Mouse (Mus musculus) hindbrain, postnatal 0 days (tissue): ENCODE results near the gene Rras. TPM values are rescaled to one million over a fixed set of nuclear protein-coding genes. Genes with fewer than 3 reads are reported as not detected.

Experiments used
- ATAC-seq: fragments of 200-750 bp; cut with Nextera tagmentation; 2 replicates; pipeline ENCODE4 v1.8.0; 2017; ENCODE audit warnings: mild to moderate bottlenecking, moderate TSS enrichment, moderate library complexity
- DNase-seq: peaks from one replicate; pipeline ENCODE4 v3.0.0-alpha.2; 2015; ENCODE audit warnings: low spot score
- H3K27ac ChIP-seq: fragments of 300-500 bp; sonication (generic); 2 replicates; pipeline ENCODE4 v1.5.1; 2014; ENCODE audit warnings: mild to moderate bottlenecking
- H3K27me3 ChIP-seq: fragments of 300-500 bp; sonication (generic); 2 replicates; pipeline ENCODE4 v1.6.1; 2014; ENCODE audit warnings: low read length, mixed read lengths; ENCODE audit not compliant: insufficient read depth
- H3K36me3 ChIP-seq: fragments of 300-500 bp; sonication (generic); 2 replicates; pipeline ENCODE4 v1.6.1; 2014; ENCODE audit warnings: low read length, mixed read lengths; ENCODE audit not compliant: insufficient read depth
- H3K4me1 ChIP-seq: fragments of 300-500 bp; sonication (generic); 2 replicates; pipeline ENCODE4 v1.6.1; 2014; ENCODE audit warnings: antibody characterized with exemption, low read length, mixed read lengths; ENCODE audit not compliant: insufficient read depth
- H3K4me2 ChIP-seq: fragments of 300-500 bp; sonication (generic); 2 replicates; pipeline ENCODE4 v1.6.1; 2014; ENCODE audit warnings: low read depth, mild to moderate bottlenecking, low read length, moderate library complexity, mixed read lengths
- H3K4me3 ChIP-seq: fragments of 300-500 bp; sonication (generic); 2 replicates; pipeline ENCODE4 v1.5.1; 2014; ENCODE audit warnings: low read length
- H3K9ac ChIP-seq: fragments of 300-500 bp; sonication (generic); replicated peaks from 2 replicates; pipeline ENCODE4 v1.6.1; 2014; ENCODE audit warnings: mild to moderate bottlenecking, low read length, moderate library complexity, mixed read lengths
- H3K9me3 ChIP-seq: fragments of 300-500 bp; sonication (generic); 2 replicates; pipeline ENCODE4 v1.6.1; 2016; ENCODE audit warnings: low read length, mixed read lengths
- CTCF ChIP-seq: IDR thresholded peaks from 2 replicates; pipeline ENCODE4 v1.5.1; 2016; ENCODE audit warnings: antibody characterized with exemption, control low read depth, low read depth
- WGBS: fragments of 180-500 bp; shearing (Covaris S2); extraction: QIAGEN DNeasy Blood & Tissue Kit; methylation state at CpG from one replicate; pipeline ENCODE4 v1.1.7; 2014; 5-methylcytosine and 5-hydroxymethylcytosine counted together
- polyA plus RNA-seq: library from polyadenylated mRNA; unstranded; fragments of >200 nt; fragmentation: Nextera tagmentation; extraction: Ambion mirVana; gene quantifications from 2 replicates; pipeline ENCODE4 v1.2.1, GENCODE M21; 2015
- total RNA-seq: library from RNA; depleted of rRNA; stranded (reverse); fragments of >200 nt; gene quantifications from 2 replicates; pipeline ENCODE4 v1.2.3, GENCODE M21; 2014

The Rras gene
- total and polyA plus RNA-seq, 2 experiments from 2014 or later, result 16.9 to 18.6 TPM

DNA sequence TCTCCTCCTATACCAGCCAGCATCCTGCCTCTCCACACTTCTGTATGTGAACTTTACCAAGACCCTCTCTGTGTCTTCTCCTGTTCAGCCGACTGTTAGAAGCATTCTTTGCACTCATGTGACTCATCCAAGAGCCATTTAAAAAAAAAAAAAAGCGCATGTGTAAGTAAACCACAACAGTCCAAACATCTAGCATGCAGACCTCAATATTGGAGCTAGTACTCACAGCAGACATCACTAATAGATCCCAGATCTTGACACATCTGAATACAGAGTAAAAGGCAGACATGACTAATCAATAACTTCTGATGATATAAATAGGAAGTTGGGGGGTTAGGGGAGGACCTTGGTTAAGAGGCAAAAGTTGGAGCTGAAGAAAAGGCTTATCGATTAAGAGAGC lies 17.9 kb downstream of the Rras start:
- Histone ChIP-seq H3K9ac (no peak overlapping the region), H3K4me1 (no peaks in the 10 kb centered on the region), H3K36me3 (peaks cover 76% of the 10 kb centered on the region), H3K27me3 (no peaks in the 10 kb centered on the region), H3K4me2 (no peak overlapping the region), H3K9me3 (no peaks in the 10 kb centered on the region), H3K27ac (no peak overlapping the region), H3K4me3 (no peak overlapping the region)
- no peak for TF ChIP-seq CTCF
- no peak for DNase-seq
- 93% methylated on average over 3 of the region's 3 CpGs for WGBS
- no peak for ATAC-seq

DNA sequence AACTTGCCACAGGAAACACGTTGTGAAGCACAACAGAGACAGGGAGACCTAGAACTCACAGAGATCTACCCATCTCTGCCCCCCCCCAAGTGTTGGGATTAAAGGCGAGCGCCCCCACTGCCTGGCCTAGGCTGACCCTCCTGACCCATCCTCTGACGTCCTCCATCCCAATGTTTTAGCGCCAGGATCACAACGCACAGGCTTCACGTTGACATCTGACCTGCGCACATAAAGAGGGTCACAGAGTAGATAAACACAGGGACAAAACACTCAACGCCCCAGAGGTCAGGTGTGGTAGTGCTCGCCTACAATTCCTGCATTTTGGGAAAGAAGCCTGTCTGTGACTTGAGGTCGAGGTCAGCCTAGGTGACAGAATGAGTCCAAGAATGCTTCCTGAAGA lies 18.9 kb downstream of the Rras start:
- ATAC-seq (no peak), DNase-seq (no peak)
- Histone ChIP-seq H3K4me2 (no peak overlapping the region), H3K9me3 (no peaks in the 10 kb centered on the region), H3K27me3 (no peaks in the 10 kb centered on the region), H3K4me3 (no peak overlapping the region), H3K27ac (no peak overlapping the region), H3K36me3 (peaks cover 77% of the 10 kb centered on the region), H3K4me1 (no peaks in the 10 kb centered on the region), H3K9ac (no peak overlapping the region)
- TF ChIP-seq CTCF, result no peak
- WGBS, result 90% methylated on average over 11 of the region's 11 CpGs

GRCm38 (mm10) chr7:45037720-45038361 lies 20.1 kb downstream of the Rras start:
- Histone ChIP-seq H3K27me3 (no peaks in the 10 kb centered on the region), H3K9me3 (no peaks in the 10 kb centered on the region), H3K36me3 (peaks cover 78% of the 10 kb centered on the region), H3K4me2 (no peak overlapping the region), H3K4me1 (no peaks in the 10 kb centered on the region), H3K27ac (no peak overlapping the region), H3K4me3 (no peak overlapping the region), H3K9ac (no peak overlapping the region)
- WGBS, result 64% methylated on average over 7 of the region's 7 CpGs
- ATAC-seq, result peak; percentile 77
- TF ChIP-seq CTCF, result peak; percentile 80
- peak; percentile 47 for DNase-seq

GRCm38 (mm10) chr7:45038411-45038810 lies 20.6 kb downstream of the Rras start:
- 95% methylated on average over 9 of the region's 9 CpGs for WGBS
- Histone ChIP-seq H3K4me3 (no peak overlapping the region), H3K9me3 (no peaks in the 10 kb centered on the region), H3K4me2 (no peak overlapping the region), H3K4me1 (no peaks in the 10 kb centered on the region), H3K9ac (no peak overlapping the region), H3K36me3 (peaks cover 78% of the 10 kb centered on the region), H3K27ac (no peak overlapping the region), H3K27me3 (no peaks in the 10 kb centered on the region)
- ATAC-seq, result no peak
- DNase-seq, result no peak
- TF ChIP-seq CTCF, result no peak

GRCm38 (mm10) chr7:45040851-45041250 lies 23.1 kb downstream of the Rras start:
- no peak overlapping the region for H3K27ac ChIP-seq
- peaks cover 70% of the 10 kb centered on the region for H3K36me3 ChIP-seq
- ATAC-seq, result no peak
- DNase-seq, result no peak
- no peaks in the 10 kb centered on the region for H3K9me3 ChIP-seq
- no peak overlapping the region for H3K4me2 ChIP-seq
- no peaks in the 10 kb centered on the region for H3K27me3 ChIP-seq
- WGBS, result 94% methylated on average over 9 of the region's 9 CpGs
- no peak for TF ChIP-seq CTCF
- H3K9ac ChIP-seq, result no peak overlapping the region
- no peaks in the 10 kb centered on the region for H3K4me1 ChIP-seq
- H3K4me3 ChIP-seq, result no peak overlapping the region

DNA sequence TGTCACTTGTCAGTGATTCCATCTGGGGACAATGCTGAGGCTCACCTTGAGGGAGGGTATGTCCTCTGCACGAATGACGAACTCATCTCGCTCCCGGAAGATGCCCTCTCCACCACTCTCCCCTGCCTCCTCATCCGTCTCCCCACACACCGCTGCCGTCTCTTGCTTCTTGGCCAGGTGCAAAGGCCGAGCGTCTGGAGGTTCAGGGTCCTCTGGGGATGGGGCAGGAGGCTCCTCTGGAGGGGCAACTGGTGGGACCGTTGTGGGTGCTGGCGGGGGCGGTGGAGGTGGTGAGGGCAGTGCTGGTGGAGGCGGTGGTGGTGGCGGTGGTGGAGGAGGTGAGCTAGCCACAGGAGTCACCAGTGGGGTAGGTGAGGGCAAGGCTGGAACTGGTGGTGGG lies 25.5 kb downstream of the Rras start:
- no peak overlapping the region for H3K9ac ChIP-seq
- H3K4me3 ChIP-seq, result no peak overlapping the region

GRCm38 (mm10) chr7:45045741-45046140 lies 28.0 kb downstream of the Rras start:
- Histone ChIP-seq H3K27me3 (no peaks in the 10 kb centered on the region), H3K4me3 (no peak overlapping the region), H3K27ac (no peak overlapping the region), H3K4me1 (no peaks in the 10 kb centered on the region), H3K9ac (no peak overlapping the region), H3K9me3 (no peaks in the 10 kb centered on the region), H3K36me3 (peaks cover 84% of the 10 kb centered on the region), H3K4me2 (no peak overlapping the region)
- ATAC-seq, result no peak
- TF ChIP-seq CTCF, result no peak
- 92% methylated on average over 22 of the region's 22 CpGs for WGBS
- no peak for DNase-seq

More for the DNA sequence above, 25.5 kb downstream of the Rras start:
- DNase-seq, result no peak
- no peaks in the 10 kb centered on the region for H3K27me3 ChIP-seq
- H3K4me2 ChIP-seq, result no peak overlapping the region
- H3K9me3 ChIP-seq, result no peaks in the 10 kb centered on the region
- TF ChIP-seq CTCF, result no peak
- WGBS, result 96% methylated on average over 13 of the region's 14 CpGs
- peaks cover 82% of the 10 kb centered on the region for H3K36me3 ChIP-seq
- ATAC-seq, result no peak
- no peak overlapping the region for H3K27ac ChIP-seq
- H3K4me1 ChIP-seq, result no peaks in the 10 kb centered on the region
